Mouse (Mus musculus) cerebellum, adult 2 months (tissue): ENCODE results near the gene Mroh2a.

Experiments used
- CTCF ChIP-seq: fragments of 200-500 bp; IDR thresholded peaks from 2 replicates; pipeline ENCODE4 v1.5.1; 2011; ENCODE audit warnings: low read depth, mild to moderate bottlenecking, control low read depth, low read length, moderate library complexity, borderline replicate concordance; ENCODE audit not compliant: insufficient read depth
- POLR2A ChIP-seq: fragments of 200-500 bp; IDR thresholded peaks from 2 replicates; pipeline ENCODE4 v1.6.1; 2011; ENCODE audit warnings: low read length, control low read depth, borderline replicate concordance; ENCODE audit not compliant: insufficient read depth

GRCm38 (mm10) chr1:88212341-88213045, 14.3 kb upstream of the Mroh2a start:
- TF ChIP-seq CTCF = no peak
- no peak for TF ChIP-seq POLR2A
